Mouse (Mus musculus) layer of hippocampus, adult 8-10 months (tissue): ENCODE measurements around the gene Clec3a. TPM values are rescaled to one million over a fixed set of nuclear protein-coding genes. Genes with fewer than 3 reads are reported as not detected.
A peak's percentile ranks its signal among the peaks of the same experiment; 100 is the strongest.

Experiments used
- DNase-seq, 2 experiments: peaks; one replicate each; pipeline ENCODE4 v3.0.0; 2022; ENCODE audit warnings: low spot score in 2 of 2
- total RNA-seq, 4 experiments: library from RNA; stranded (reverse); gene quantifications; 2 replicates each; pipeline ENCODE4 v1.2.4; 2022

The Clec3a gene
- not detected for total RNA-seq

DNA sequence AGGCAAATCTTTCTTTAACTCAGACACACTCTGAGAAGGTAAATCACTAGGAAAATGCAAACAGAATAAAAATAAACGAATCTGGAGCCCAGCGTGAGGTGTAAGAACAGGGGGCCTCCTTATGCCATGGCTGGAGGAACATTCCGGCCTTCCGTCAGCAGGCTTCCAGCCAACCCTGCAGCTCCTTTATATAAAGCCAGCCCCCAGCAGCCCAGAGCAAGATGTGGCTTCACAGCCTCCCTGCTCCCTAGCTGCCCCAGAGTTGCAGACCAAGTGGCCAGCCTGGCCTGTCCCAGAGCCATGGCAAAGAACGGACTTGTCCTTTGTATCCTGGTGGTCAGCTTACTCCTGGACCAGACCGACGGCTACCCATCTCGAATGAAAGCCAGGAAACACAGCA is at the start of gene Clec3a:
Clec3a (plus strand) TSS at position 301 of the 400 bp plus-strand sequence.
- DNase-seq, result no peak

DNA sequence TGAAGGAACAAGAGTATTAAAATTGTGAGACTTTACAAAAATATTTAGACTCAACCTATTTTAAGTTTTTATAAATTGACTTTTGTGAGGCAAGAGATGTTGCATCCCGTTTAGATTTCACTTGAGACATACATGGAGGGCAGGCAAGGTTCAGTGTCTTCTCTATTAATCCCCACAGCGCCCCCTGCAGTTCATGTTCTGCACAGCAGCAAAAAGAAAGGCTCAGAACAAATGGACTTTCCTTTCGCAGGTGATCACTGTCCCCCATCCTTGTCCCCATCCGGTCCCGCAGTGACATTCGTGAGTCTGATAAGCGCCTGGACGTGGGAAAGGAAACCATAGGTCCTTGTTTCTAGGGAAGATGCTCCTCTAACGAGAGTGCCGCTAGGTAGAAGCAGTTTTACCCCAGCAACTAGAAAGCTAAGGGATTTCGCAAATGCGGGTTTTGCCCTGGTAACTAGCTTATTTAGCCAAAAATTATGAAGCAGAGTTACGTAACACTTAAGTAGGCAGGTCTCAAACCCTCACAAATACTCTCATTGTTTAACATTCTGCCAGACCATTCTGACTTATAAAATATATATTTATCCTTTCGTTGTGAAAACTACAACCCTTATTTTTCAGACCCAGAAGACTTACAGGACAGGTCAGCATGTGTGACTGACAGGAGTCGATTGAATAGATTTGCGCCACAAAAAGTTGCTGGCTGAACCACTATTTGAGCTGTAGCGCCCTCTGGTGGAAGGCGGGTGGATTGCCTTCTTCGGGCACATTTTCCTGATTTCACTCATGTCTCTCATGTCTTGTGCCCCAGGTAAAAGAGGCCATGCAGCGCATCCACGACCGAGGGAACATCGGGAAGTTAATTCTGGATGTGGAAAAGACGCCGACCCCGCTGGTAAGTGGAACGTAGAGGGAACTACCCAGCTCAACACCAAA is 48.6 kb upstream of the Clec3a start:
- peak; percentile 54 to 85 for DNase-seq

DNA sequence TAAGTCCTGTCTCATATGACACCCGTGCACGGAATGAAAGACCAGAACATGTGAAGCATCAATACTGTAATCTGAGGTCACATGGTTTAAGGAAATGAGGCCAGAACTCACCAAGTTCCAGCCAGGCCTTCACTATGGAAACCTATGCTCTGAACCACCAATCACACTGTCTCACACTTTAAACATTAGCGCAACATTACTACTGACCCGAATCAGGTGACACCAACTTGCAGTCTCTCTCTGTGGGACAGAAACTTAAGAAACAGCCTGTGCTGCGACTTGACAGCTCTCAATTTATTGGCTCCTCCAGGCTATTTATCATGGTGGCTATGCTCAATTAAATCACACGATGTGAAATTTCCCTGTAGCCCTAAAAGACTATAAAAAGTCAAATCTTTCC is 43.5 kb upstream of the Clec3a start:
- DNase-seq, result no peak

DNA sequence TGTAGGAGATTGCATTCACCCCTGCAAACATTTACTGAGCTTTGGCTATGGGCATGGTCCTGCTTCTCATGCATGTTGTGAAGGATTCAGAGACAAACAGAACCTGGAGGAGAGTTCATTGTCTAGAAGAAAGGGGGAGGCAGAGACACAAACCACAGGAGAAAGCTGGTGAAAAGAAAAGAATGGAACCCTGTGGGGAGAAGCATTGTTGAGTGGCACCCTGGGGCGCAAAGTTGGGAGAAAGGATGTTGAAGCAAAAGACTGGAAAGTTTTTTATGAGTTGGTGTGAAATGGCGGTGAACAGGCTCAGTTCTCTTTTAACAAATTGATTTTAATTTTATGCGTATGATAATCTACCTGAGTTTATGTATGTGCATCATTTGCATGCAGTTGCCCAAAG is 33.7 kb upstream of the Clec3a start:
- no peak for DNase-seq

GRCm38 (mm10) chr8:114387494-114387893 is 30.4 kb upstream of the Clec3a start:
- no peak for DNase-seq

- no peak for DNase-seq
Observed at GRCm38 (mm10) chr8:114390465-114391254, 27.2 kb upstream of the Clec3a start.

GRCm38 (mm10) chr8:114398326-114398725 is 19.6 kb upstream of the Clec3a start:
- DNase-seq, result no peak

DNA sequence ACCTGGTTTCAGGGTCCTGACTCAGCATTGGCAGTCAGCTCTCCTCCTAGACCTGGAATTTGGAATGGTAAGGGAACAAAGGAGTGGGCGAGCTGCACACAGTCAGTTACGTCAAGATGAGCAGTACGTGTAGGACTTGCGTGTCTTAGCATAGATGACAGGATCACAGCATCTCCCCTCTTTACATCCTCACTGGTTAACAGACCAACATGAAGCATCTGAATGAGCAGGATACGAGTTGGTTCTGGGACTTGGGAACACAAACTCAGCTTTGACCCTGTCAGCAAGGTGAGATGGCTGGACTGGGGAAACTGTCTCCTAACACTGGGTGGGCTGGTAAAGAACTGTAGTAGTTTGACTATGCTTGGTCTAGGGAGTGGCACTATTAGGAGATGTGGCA is 18.6 kb upstream of the Clec3a start:
- no peak for DNase-seq

- no peak for DNase-seq
Observed at GRCm38 (mm10) chr8:114401679-114402078, 16.2 kb upstream of the Clec3a start.

DNA sequence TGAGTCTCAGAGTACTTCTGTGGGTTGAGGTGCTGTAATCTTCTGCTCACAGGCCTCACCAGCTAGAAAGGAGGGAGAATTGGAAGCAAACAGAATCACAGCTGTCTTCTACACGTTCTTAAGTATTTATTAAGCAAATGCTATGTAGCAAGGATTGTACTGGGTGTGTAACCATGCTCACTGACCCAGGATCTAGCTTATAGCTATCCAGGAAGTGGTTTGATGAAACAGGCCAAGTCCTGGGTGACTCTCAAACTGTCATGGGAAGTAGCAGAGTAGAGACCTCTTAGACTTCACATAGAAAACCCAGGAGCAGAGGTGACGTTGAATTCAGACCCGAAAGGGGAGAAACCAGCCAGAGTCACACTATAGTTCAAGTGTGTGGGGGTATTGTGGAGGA is 6.5 kb upstream of the Clec3a start:
- no peak for DNase-seq

DNA sequence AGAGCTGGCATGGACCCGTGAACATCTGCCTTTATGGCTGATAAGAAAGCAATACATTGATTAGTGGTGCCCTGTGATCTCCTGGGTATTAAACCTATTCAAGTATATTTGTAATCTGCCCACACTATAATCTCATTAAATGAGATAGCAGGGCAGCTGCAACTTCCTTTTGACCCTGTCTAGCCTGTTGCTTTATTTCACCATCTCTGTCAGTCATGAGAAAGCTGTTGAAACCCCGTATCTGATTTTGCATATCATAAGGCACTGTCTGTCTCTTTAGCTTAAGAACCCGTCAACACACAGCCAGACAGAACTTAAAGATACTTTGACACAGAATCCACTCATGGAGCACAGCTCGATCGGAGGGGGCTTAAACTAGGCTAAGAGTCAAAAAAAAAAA is 600 bp downstream of the Clec3a start:
- no peak for DNase-seq

DNA sequence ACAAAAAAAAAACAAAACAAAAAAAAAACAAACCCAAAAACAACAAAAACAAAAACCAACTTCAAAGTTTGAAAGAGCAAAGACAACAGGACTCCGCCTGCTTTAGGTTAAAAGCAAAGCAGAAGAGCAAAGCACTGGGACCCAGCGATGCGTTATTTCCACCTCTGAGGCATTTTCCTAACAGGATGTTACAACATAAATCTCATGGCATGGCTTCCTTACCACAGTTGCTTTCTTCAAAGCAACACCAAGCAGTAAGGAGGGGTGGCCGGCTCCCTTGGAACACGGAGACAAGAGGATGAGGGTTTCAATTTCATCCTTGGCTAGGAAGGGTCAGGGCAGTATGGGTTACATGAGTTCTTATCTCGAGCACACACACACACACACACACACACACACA is 1.0 kb downstream of the Clec3a start:
- no peak for DNase-seq

GRCm38 (mm10) chr8:114421544-114421943 is 3.7 kb downstream of the Clec3a start:
- no peak for DNase-seq

DNA sequence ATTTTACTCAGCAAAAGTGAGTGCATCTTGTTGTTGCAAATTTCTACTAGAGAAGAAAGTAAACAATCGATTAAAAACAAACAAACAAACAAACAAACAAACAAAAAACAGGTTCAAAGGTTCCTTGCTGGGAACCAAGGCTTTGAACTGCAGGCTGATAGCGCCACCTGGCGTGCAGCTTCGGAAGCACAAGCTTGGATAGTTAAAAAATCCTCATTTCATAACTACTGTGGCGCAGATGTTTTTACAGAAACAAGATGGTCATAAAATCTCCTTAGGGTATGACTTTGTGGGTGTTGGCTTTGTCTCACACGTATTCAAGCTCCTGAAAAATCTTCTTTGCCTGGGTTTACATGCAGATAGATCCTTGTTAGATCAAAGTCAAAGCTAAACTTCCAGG is 20.4 kb downstream of the Clec3a start:
- DNase-seq, result peak in 1 of 2 experiments; percentile 69

GRCm38 (mm10) chr8:114439334-114440204 is 21.7 kb downstream of the Clec3a start, which contains the start of gene Wwox:
Gene Wwox, plus strand, starts transcription at chr8:114439655.
- DNase-seq, result peak; percentile 99 to 100

DNA sequence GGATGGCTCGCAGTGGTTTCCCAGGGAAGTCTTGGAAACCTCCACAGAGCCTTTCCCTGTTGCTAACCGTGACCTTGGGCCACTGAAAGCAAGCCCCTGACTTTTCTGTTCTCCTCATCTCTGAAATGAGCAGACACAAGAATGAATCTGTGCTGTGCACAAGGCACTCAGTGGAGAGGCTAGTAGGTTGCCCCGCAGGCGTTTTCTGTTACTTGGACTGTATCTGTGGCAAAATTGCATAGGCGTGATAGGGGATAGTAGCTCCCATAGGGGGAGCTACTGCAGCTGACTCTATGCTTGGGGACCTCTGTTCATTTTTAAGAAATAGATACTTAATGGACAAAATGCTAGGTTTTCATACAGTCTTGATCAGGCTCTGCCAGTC is 22.3 kb downstream of the Clec3a start:
- DNase-seq, result no peak

- no peak for DNase-seq
Observed at GRCm38 (mm10) chr8:114441616-114442015, 23.7 kb downstream of the Clec3a start.

GRCm38 (mm10) chr8:114446884-114447283 is 29.0 kb downstream of the Clec3a start:
- no peak for DNase-seq

DNA sequence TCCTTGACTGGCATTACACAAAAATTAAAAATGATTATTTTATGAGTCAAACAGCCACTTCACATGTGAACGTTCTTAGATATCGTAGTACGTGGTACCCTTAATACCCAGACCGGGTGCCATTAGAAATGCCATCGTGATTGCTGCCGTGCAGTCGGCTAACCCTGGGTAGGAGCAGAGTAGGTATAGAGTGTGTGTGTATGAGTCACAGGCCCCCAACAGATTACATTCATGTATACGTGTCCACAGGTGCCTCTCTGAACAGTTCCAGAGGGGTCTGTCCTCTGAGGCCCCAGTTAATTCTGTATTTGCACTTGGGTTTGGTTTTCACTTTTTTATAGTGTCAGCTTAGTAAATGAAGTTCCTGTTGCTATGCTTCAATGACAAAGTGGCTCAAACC is 34.4 kb downstream of the Clec3a start:
- DNase-seq, result no peak

GRCm38 (mm10) chr8:114452781-114453221 is 34.9 kb downstream of the Clec3a start:
- DNase-seq, result peak in 1 of 2 experiments; percentile 53

DNA sequence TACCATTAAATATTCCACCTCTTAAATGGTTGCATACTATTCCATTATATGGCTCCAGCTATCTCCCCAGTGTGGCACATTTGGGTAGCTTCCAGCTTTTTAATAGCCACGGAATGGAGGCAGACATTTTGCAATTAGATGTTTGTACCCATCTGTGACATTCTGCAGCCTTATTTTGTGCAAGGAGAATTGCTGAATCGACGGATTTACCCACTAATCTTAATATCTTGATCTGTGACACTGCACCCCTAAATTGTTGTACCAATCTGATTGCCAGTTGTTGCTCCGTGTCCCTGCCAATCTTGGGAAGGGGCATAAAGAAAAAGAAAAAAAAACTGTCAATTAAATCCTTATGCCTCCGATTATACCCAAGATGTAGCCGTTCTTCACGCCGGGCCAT is 37.4 kb downstream of the Clec3a start:
- no peak for DNase-seq
